Comparison of ENCODE assay signal across 25 mouse cellular contexts in the genomic region with DNA sequence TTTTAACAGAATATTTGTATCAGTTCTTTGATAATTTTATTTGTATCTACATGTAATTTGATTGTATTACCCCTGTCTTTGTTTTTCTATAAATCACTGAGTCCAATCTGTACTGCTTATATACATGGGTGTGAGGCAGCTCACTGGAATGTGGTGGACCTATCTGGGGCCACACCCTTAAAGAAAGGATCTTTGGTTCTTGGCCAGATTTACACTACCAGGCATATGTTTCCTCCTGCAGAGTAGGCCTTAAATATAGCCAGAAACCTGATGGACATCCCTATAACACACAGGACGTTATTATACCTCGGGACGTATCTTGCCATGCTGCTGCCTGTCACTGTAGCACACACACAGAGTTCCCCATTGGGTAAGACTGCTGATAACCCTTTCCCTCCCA. TPM values are rescaled to one million over a fixed set of nuclear protein-coding genes. Genes with fewer than 3 reads are reported as not detected.
DNase-seq lines count a peak whose midpoint lies in the region; ATAC-seq and TF ChIP-seq lines count a peak whose summit lies in the region.
"Had no signal": no experiment of that assay in that cellular context is flagged by ENCODE, and none has a peak within 500 bp of the region (broad histone marks: within the 10 kb centered on the region; RNA-seq: fewer than 3 reads in every experiment).

No protein-coding gene starts in this region.

- no peak for TF ChIP-seq POLR2A in small intestine, adult 2 months (IDR thresholded peaks at IDR 0.05; ENCODE audit: low read depth, low read length)

- no peaks in the 10 kb centered on the region for H3K27me3 ChIP-seq in small intestine, adult 2 months (ENCODE audit: control insufficient read depth, insufficient read depth, low read length)
- H3K27me3 ChIP-seq: CH12.LX, Patski had no signal

- peak overlapping the region; percentile 46; the same call in 1 of the 2 replicates for H3K27ac ChIP-seq in small intestine, adult 2 months (ENCODE audit: insufficient read depth, low read depth, low read length)

- no peak for ATAC-seq in activated CD4-positive, CD25-positive, alpha-beta regulatory T cell, adult 4 months
- ATAC-seq: CD4-positive, CD25-positive, alpha-beta regulatory T cell, adult 4 months; Patski had no signal

- H3K36me3 ChIP-seq in small intestine, adult 2 months (ENCODE audit: control insufficient read depth, insufficient read depth, low read length) = no peaks in the 10 kb centered on the region
- H3K36me3 ChIP-seq: G1E had no signal

- H3K4me1 ChIP-seq in small intestine, adult 2 months (ENCODE audit: control insufficient read depth, insufficient read depth, insufficient read length, low read length) = peaks cover 2% of the 10 kb centered on the region; the same call in 1 of the 2 replicates

- intact Hi-C loops in heart, postnatal 25 days (cut with DNase I) = no loop called here

- no peak overlapping the region for H3K4me3 ChIP-seq in small intestine, adult 2 months (ENCODE audit: low read depth, low read length)

- no peak for TF ChIP-seq CTCF in small intestine, adult 2 months (IDR thresholded peaks at IDR 0.05; ENCODE audit: extremely low read depth, insufficient read length, insufficient replicate concordance, low read depth, low read length)

- WGBS in large intestine, adult 2 months = 33% methylated on average over 3 of the region's 3 CpGs
- WGBS in small intestine, adult 2 months = 57% methylated on average over 3 of the region's 3 CpGs

- DNase-seq in heart, adult 11 months = peak; percentile 56
- no peak for DNase-seq in heart, postnatal 25 days (ENCODE audit: low spot score)
- peak; percentile 55 for DNase-seq in 3T3-L1 (ENCODE audit: low read depth, low spot score)
- peak; percentile 52 for DNase-seq in large intestine, adult 2 months (ENCODE audit: low read depth, low spot score)
- no peak for DNase-seq in cerebellum, adult 9-10 months
- DNase-seq in ovary, adult 18-20 months (ENCODE audit: low spot score) = no peak
- DNase-seq: adrenal gland, adult 2 months; adrenal gland, adult 8-10 months; adrenal gland, postnatal 10 days; adrenal gland, postnatal 14 days; adrenal gland, postnatal 25 days; adrenal gland, postnatal 36 days; B cell, adult 2 months; cerebellum, adult 11 months; cerebellum, adult 11-12 months; cerebellum, adult 18-20 months; cerebellum, adult 2 months had no signal

RNA-seq across cellular contexts. Expression of gene Prkra, which starts 35.8 kb away (rescaled TPM):
- 10 to 100 TPM; 13.3 to 15.2 TPM for total RNA-seq in heart, postnatal 25 days (2021)
- polyA plus RNA-seq in large intestine, adult 2 months (2012; rRNA removed) = 18.3 and 26.3 TPM in 2 replicates
- polyA plus RNA-seq in small intestine, adult 2 months (2012; rRNA removed) = 7.9 and 15.5 TPM in 2 replicates
- 10 to 100 TPM; 10.1 to 16.4 TPM for polyA plus RNA-seq in activated CD4-positive, CD25-positive, alpha-beta regulatory T cell, adult 4 months (2017; shearing (Covaris generic))

RNA-seq across cellular contexts. Expression of gene Pjvk, which starts 36.3 kb away (rescaled TPM):
- total RNA-seq in heart, postnatal 25 days (2021) = not detected
- not detected in 2 replicates for polyA plus RNA-seq in large intestine, adult 2 months (2012; rRNA removed)
- not detected in 2 replicates for polyA plus RNA-seq in small intestine, adult 2 months (2012; rRNA removed)
- not detected for polyA plus RNA-seq in activated CD4-positive, CD25-positive, alpha-beta regulatory T cell, adult 4 months (2017; shearing (Covaris generic))
- total RNA-seq: adrenal gland, adult 8-10 months; adrenal gland, postnatal 14 days; adrenal gland, postnatal 25 days; CH12.LX; ES-E14; MEL had no signal
- polyA plus RNA-seq: adrenal gland, adult 2 months; CD4-positive, CD25-positive, alpha-beta regulatory T cell, adult 4 months; G1E had no signal

Comparison
In these comparisons a context has a peak if more than half of its experiments do, and no peak if none do; other contexts are left out.
1. DNase-seq: peak in heart, adult 11 months (single experiment), 3T3-L1 (single experiment) and large intestine, adult 2 months (single experiment); none in heart, postnatal 25 days (single experiment), cerebellum, adult 9-10 months (single experiment) and ovary, adult 18-20 months (single experiment).